Mouse (Mus musculus) forebrain, embryonic 15.5 days (tissue): ENCODE results near the gene Lef1. TPM values are rescaled to one million over a fixed set of nuclear protein-coding genes. Genes with fewer than 3 reads are reported as not detected.

Experiments used
- ATAC-seq: fragments of 200-750 bp; cut with Nextera tagmentation; replicated peaks from 2 replicates; pipeline ENCODE4 v1.8.0; 2017; ENCODE audit warnings: mild to moderate bottlenecking, moderate TSS enrichment, moderate library complexity
- H3K27ac ChIP-seq: fragments of 300-500 bp; sonication (generic); replicated peaks from 2 replicates; pipeline ENCODE4 v1.5.1; 2015; ENCODE audit warnings: mild to moderate bottlenecking, inconsistent platforms
- H3K27me3 ChIP-seq: fragments of 300-500 bp; sonication (generic); 2 replicates; pipeline ENCODE4 v1.6.1; 2015; ENCODE audit warnings: inconsistent platforms
- H3K36me3 ChIP-seq: fragments of 300-500 bp; sonication (generic); 2 replicates; pipeline ENCODE4 v1.6.1; 2015; ENCODE audit warnings: mild to moderate bottlenecking, inconsistent platforms
- H3K4me1 ChIP-seq: fragments of 300-500 bp; sonication (generic); 2 replicates; pipeline ENCODE4 v1.6.1; 2015; ENCODE audit warnings: inconsistent platforms
- H3K4me2 ChIP-seq: fragments of 300-500 bp; sonication (generic); replicated peaks from 2 replicates; pipeline ENCODE4 v1.6.1; 2015; ENCODE audit warnings: mild to moderate bottlenecking, inconsistent platforms
- H3K4me3 ChIP-seq: fragments of 300-500 bp; sonication (generic); 2 replicates; pipeline ENCODE4 v1.5.1; 2015; ENCODE audit warnings: mild to moderate bottlenecking, inconsistent platforms
- H3K9ac ChIP-seq: fragments of 300-500 bp; sonication (generic); replicated peaks from 2 replicates; pipeline ENCODE4 v1.6.1; 2015; ENCODE audit warnings: mild to moderate bottlenecking, inconsistent platforms
- H3K9me3 ChIP-seq: fragments of 300-500 bp; sonication (generic); 2 replicates; pipeline ENCODE4 v1.6.1; 2016; ENCODE audit warnings: inconsistent platforms
- WGBS: fragments of 180-500 bp; shearing (Covaris S2); methylation state at CpG from one replicate; pipeline ENCODE4 v1.1.7; 2015; ENCODE audit warnings: mixed read lengths; 5-methylcytosine and 5-hydroxymethylcytosine counted together
- polyA plus RNA-seq: library from polyadenylated mRNA; unstranded; fragments of >200 nt; fragmentation: Nextera tagmentation; extraction: Ambion mirVana; gene quantifications from 2 replicates; pipeline ENCODE4 v1.2.1, GENCODE M21; 2015

Lef1 gene
- 14.3 and 18.6 TPM in 2 replicates for polyA plus RNA-seq

DNA sequence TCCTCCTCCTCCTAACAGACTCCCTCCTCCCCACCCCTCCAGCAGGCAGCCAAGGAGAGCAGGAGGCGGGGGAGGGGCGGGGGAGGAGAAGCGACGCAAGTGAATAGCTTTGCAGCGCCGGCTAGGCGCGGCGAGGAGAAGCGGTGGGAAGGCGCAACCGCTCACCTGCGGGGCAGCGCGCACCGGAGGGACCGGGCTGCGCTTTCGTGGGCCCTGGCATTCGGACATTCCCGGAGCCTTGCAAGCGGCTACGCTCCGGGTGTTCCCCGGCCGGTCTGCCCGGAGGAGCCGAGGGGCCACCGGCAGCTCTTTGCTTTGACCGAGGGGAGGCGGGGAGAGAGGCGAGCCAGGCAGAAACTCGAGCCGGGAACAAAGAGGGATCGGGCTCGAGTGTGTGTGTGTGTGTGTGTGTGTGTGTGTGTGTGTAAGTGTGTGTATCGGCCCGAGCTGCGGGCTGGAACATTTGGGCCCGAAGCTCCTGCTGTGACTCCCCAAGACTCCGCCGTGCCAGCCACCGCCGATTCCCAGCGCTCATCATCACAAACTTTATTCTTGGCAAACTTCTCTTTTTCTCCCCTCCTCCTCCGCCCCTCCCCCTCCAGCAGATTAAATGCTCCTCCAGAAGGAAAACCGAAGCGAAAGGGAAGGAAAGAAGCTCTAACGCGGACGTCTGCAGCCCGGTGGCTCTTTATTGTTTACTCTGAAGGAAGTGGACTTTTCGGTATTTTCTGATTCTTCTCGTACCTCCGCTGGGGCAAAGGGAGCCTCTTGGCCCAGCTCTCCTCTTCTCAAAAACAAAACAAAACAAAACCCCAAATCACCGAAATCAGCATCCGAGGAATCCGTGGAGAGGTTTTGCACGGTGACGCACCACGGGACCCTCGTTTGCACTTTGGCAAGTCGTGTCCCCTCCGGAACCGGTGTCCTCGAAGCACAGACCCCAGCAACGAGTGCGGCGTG is at the start of gene Lef1:
Lef1 (plus strand) TSS at position 281 of the 960 bp plus-strand sequence.
- H3K36me3 ChIP-seq = no peaks in the 10 kb centered on the region
- H3K4me1 ChIP-seq = peaks cover 68% of the 10 kb centered on the region
- ATAC-seq = peak; percentile 46
- H3K9me3 ChIP-seq = no peaks in the 10 kb centered on the region
- H3K27me3 ChIP-seq = peaks cover 27% of the 10 kb centered on the region
- H3K27ac ChIP-seq = peak within 1 kb of the TSS; percentile 75
- H3K9ac ChIP-seq = peak within 1 kb of the TSS; percentile 56
- WGBS = under 1% methylated on average over 65 of the region's 69 CpGs
- peak within 1 kb of the TSS; percentile 66 for H3K4me3 ChIP-seq
- H3K4me2 ChIP-seq = peak within 1 kb of the TSS; percentile 91

GRCm38 (mm10) chr3:131065001-131065400 is 45.3 kb upstream of the Lef1 start:
- Histone ChIP-seq H3K27me3 (no peaks in the 10 kb centered on the region), H3K9me3 (no peaks in the 10 kb centered on the region)
- 82% methylated on average over 9 of the region's 9 CpGs for WGBS

GRCm38 (mm10) chr3:131066171-131066570 is 44.1 kb upstream of the Lef1 start:
- Histone ChIP-seq H3K4me3 (no peak overlapping the region), H3K9me3 (no peaks in the 10 kb centered on the region), H3K4me2 (no peak overlapping the region), H3K9ac (no peak overlapping the region), H3K27me3 (no peaks in the 10 kb centered on the region), H3K4me1 (peaks cover 3% of the 10 kb centered on the region; the same call in 1 of the 2 replicates), H3K36me3 (no peaks in the 10 kb centered on the region), H3K27ac (no peak overlapping the region)
- WGBS = 14% methylated on average over 8 of the region's 8 CpGs
- ATAC-seq = no peak

More at GRCm38 (mm10) chr3:131065001-131065400, 45.3 kb upstream of the Lef1 start:
- Histone ChIP-seq H3K9ac (no peak overlapping the region), H3K4me3 (no peak overlapping the region), H3K4me2 (no peak overlapping the region), H3K4me1 (peaks cover 3% of the 10 kb centered on the region; the same call in 1 of the 2 replicates), H3K27ac (no peak overlapping the region), H3K36me3 (no peaks in the 10 kb centered on the region)
- ATAC-seq = no peak

- H3K4me2 ChIP-seq = no peak overlapping the region
- H3K4me3 ChIP-seq = no peak overlapping the region
- WGBS = 87% methylated on average over 5 of the region's 5 CpGs
- no peaks in the 10 kb centered on the region for H3K9me3 ChIP-seq
- no peaks in the 10 kb centered on the region for H3K36me3 ChIP-seq
- peaks cover 3% of the 10 kb centered on the region; the same call in 1 of the 2 replicates for H3K4me1 ChIP-seq
- no peak overlapping the region for H3K27ac ChIP-seq
- H3K9ac ChIP-seq = no peak overlapping the region
- no peak for ATAC-seq
- H3K27me3 ChIP-seq = no peaks in the 10 kb centered on the region
Measured at GRCm38 (mm10) chr3:131068000-131068399, 42.3 kb upstream of the Lef1 start.

DNA sequence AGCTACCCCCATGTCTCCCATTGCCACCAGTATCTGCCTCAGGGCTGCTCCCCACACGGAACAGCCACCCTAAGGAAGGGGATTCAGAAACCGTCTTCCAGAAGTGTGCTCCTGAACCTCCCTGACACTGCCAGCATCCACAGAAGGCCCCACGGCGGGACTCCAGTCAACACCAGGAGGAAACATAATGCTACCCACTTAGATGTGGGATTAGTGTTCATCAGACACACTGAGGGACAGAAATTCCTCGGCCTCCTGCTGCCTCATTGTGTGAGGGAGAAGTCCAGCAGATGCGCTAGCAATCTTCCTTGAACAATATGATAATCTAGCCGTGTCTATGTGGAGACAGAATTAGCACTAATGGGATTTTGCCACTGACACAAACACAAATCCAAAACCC is 40.1 kb upstream of the Lef1 start:
- H3K36me3 ChIP-seq = no peaks in the 10 kb centered on the region
- peaks cover 3% of the 10 kb centered on the region; the same call in 1 of the 2 replicates for H3K4me1 ChIP-seq
- ATAC-seq = no peak
- H3K9ac ChIP-seq = no peak overlapping the region
- H3K4me3 ChIP-seq = no peak overlapping the region
- H3K9me3 ChIP-seq = no peaks in the 10 kb centered on the region
- H3K27ac ChIP-seq = no peak overlapping the region
- no peak overlapping the region for H3K4me2 ChIP-seq
- 18% methylated on average over 7 of the region's 7 CpGs for WGBS
- H3K27me3 ChIP-seq = no peaks in the 10 kb centered on the region

DNA sequence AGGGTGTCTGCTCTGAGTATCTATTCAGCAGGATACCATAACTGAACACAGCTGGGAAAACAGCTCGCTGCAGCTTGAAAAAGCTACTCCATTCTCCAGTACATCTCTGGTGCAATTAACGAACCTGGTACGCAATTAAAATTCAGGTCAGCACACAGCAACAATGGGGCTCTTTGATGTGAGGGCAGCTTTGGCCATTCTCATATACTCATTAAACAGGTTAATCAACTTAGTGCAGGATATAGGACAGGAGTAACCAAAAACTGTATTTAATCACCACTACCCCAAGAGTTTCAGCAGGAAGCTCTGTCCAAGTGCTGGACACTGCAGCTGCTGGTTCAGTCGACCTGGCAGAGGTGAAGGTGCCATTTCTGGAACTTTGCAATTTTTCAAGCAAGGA is 37.6 kb upstream of the Lef1 start:
- Histone ChIP-seq H3K27me3 (no peaks in the 10 kb centered on the region), H3K9me3 (no peaks in the 10 kb centered on the region), H3K9ac (no peak overlapping the region), H3K4me2 (no peak overlapping the region), H3K36me3 (no peaks in the 10 kb centered on the region), H3K4me1 (no peaks in the 10 kb centered on the region), H3K27ac (no peak overlapping the region), H3K4me3 (no peak overlapping the region)
- no peak for ATAC-seq
- 12% methylated on average over 4 of the region's 4 CpGs for WGBS

DNA sequence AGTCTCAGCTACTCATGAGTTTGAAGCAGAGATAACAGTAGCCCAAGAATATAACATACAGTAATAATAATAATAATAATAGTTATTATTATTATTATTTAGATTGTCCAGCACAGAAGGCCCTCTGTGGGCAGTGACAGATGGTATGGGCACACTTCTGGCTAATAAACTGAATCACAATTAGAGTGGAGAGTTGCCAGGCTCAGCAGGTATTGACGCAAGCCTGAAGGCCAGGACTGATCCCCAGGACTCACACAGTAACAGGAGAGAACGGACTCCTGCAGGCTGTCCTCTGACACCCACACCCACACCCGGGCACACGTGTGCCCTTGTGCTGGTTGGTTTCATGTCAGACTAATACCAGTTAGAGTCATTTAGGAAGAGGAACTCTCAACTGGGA is 36.3 kb upstream of the Lef1 start:
- H3K9me3 ChIP-seq = no peaks in the 10 kb centered on the region
- no peak overlapping the region for H3K9ac ChIP-seq
- H3K27me3 ChIP-seq = no peaks in the 10 kb centered on the region
- no peaks in the 10 kb centered on the region for H3K4me1 ChIP-seq
- H3K4me2 ChIP-seq = no peak overlapping the region
- no peak for ATAC-seq
- 73% methylated on average over 4 of the region's 4 CpGs for WGBS
- H3K36me3 ChIP-seq = no peaks in the 10 kb centered on the region
- no peak overlapping the region for H3K27ac ChIP-seq
- H3K4me3 ChIP-seq = no peak overlapping the region

GRCm38 (mm10) chr3:131078041-131078621 is 32.1 kb upstream of the Lef1 start:
- Histone ChIP-seq H3K9ac (no peak overlapping the region), H3K9me3 (no peaks in the 10 kb centered on the region), H3K27ac (no peak overlapping the region), H3K4me2 (no peak overlapping the region), H3K4me3 (no peak overlapping the region), H3K36me3 (no peaks in the 10 kb centered on the region), H3K4me1 (no peaks in the 10 kb centered on the region), H3K27me3 (no peaks in the 10 kb centered on the region)
- no peak for ATAC-seq
- WGBS = 89% methylated on average over 6 of the region's 6 CpGs

GRCm38 (mm10) chr3:131078719-131079118 is 31.6 kb upstream of the Lef1 start:
- Histone ChIP-seq H3K4me2 (no peak overlapping the region), H3K27ac (no peak overlapping the region), H3K4me1 (no peaks in the 10 kb centered on the region), H3K4me3 (no peak overlapping the region), H3K9ac (no peak overlapping the region), H3K27me3 (0 out of 2 replicates have a peak, but pooled peaks cover 2% of the 10 kb centered on the region), H3K36me3 (no peaks in the 10 kb centered on the region), H3K9me3 (no peaks in the 10 kb centered on the region)
- 61% methylated on average over 5 of the region's 5 CpGs for WGBS
- ATAC-seq = no peak

DNA sequence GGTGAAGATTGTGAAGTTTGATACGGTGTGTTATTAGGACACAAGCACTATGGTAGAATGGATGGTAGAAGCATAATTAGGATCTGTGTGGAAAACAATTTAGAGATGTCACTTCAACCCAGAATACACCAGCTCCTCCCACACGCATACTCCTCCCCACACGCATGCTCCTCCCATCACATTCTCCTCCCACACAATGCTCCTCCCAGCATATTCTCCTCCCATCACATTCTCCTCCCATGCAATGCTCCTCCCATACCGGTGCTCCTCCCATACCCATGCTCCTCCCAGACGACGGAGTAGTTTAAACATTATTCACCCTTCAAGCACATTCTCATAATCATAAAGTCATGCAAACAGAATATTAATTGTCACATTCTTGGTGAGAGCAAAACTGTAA is 26.5 kb upstream of the Lef1 start:
- no peak for ATAC-seq
- peaks cover 9% of the 10 kb centered on the region for H3K4me1 ChIP-seq
- H3K9ac ChIP-seq = no peak overlapping the region
- no peaks in the 10 kb centered on the region for H3K9me3 ChIP-seq
- H3K4me2 ChIP-seq = no peak overlapping the region
- 0 out of 2 replicates have a peak, but pooled peaks cover 9% of the 10 kb centered on the region for H3K27me3 ChIP-seq
- H3K27ac ChIP-seq = no peak overlapping the region
- 59% methylated on average over 6 of the region's 6 CpGs for WGBS
- no peaks in the 10 kb centered on the region for H3K36me3 ChIP-seq
- no peak overlapping the region for H3K4me3 ChIP-seq

GRCm38 (mm10) chr3:131084718-131085561 is 25.3 kb upstream of the Lef1 start:
- Histone ChIP-seq H3K36me3 (no peaks in the 10 kb centered on the region), H3K4me3 (peak overlapping the region; percentile 36), H3K27ac (no peak overlapping the region), H3K9ac (peak overlapping the region; percentile 26), H3K4me2 (peak overlapping the region; percentile 55), H3K4me1 (peaks cover 9% of the 10 kb centered on the region), H3K27me3 (0 out of 2 replicates have a peak, but pooled peaks cover 9% of the 10 kb centered on the region), H3K9me3 (no peaks in the 10 kb centered on the region)
- 3% methylated on average over 30 of the region's 30 CpGs for WGBS
- ATAC-seq = peak; percentile 75
